Mouse (Mus musculus) forebrain, embryonic 12.5 days (tissue): ENCODE data around the gene Cdv3. TPM values are rescaled to one million over a fixed set of nuclear protein-coding genes. Genes with fewer than 3 reads are reported as not detected.

Experiments used
- ATAC-seq: fragments of 200-750 bp; cut with Nextera tagmentation; 2 replicates; pipeline ENCODE4 v1.8.0; 2017; ENCODE audit warnings: moderate TSS enrichment; ENCODE audit not compliant: low FRiP score
- H3K27ac ChIP-seq: fragments of 300-500 bp; sonication (generic); 2 replicates; pipeline ENCODE4 v1.5.1; 2016; ENCODE audit warnings: mild to moderate bottlenecking
- H3K27me3 ChIP-seq: fragments of 300-500 bp; sonication (generic); 2 replicates; pipeline ENCODE4 v1.6.1; 2016; ENCODE audit warnings: mild to moderate bottlenecking
- H3K36me3 ChIP-seq: fragments of 300-500 bp; sonication (generic); replicated peaks from 2 replicates; pipeline ENCODE4 v1.6.1; 2016; ENCODE audit warnings: mild to moderate bottlenecking
- H3K4me1 ChIP-seq: fragments of 300-500 bp; sonication (generic); 2 replicates; pipeline ENCODE4 v1.6.1; 2016
- H3K4me2 ChIP-seq: fragments of 300-500 bp; sonication (generic); 2 replicates; pipeline ENCODE4 v1.6.1; 2016; ENCODE audit warnings: mild to moderate bottlenecking, moderate library complexity
- H3K4me3 ChIP-seq: fragments of 300-500 bp; sonication (generic); replicated peaks from 2 replicates; pipeline ENCODE4 v1.5.1; 2016; ENCODE audit warnings: mild to moderate bottlenecking
- H3K9ac ChIP-seq: fragments of 300-500 bp; sonication (generic); 2 replicates; pipeline ENCODE4 v1.6.1; 2016; ENCODE audit warnings: mild to moderate bottlenecking
- H3K9me3 ChIP-seq: fragments of 300-500 bp; sonication (generic); 2 replicates; pipeline ENCODE4 v1.6.1; 2016
- WGBS: fragments of 180-500 bp; shearing (Covaris S2); methylation state at CpG from one replicate; pipeline ENCODE4 v1.1.7; 2016; 5-methylcytosine and 5-hydroxymethylcytosine counted together
- polyA plus RNA-seq: library from polyadenylated mRNA; unstranded; fragments of >200 nt; fragmentation: Nextera tagmentation; extraction: Ambion mirVana; gene quantifications from 2 replicates; pipeline ENCODE4 v1.2.1, GENCODE M21; 2016

Gene Cdv3
- polyA plus RNA-seq, 1 experiment from 2014 or later, result 122 TPM

DNA sequence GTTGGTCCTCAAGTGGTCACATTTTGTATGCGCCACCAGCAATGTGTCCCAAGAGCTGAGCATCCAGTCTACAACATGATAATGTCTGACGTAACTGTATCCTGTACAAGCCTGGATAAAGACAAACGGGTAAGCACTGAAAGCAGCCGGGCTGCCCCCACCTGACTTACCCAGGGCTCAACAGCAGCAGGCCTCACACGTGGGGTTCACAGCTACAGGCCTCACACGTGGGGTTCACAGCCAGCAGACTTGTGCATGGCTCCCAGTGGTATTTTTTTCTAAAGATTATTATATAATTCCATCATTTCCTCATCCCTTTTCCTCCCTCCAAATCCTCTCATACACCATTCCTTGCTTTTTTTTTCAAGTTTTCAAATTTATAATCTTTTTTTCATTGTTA, 55.8 kb downstream of the Cdv3 start:
- WGBS, result 92% methylated on average over 6 of the region's 6 CpGs
- no peaks in the 10 kb centered on the region for H3K9me3 ChIP-seq
- H3K27me3 ChIP-seq, result no peaks in the 10 kb centered on the region
- peaks cover 16% of the 10 kb centered on the region for H3K4me1 ChIP-seq
- H3K4me2 ChIP-seq, result no peak overlapping the region
- no peak overlapping the region for H3K9ac ChIP-seq
- peaks cover 59% of the 10 kb centered on the region for H3K36me3 ChIP-seq
- no peak for ATAC-seq
- no peak overlapping the region for H3K4me3 ChIP-seq
- no peak overlapping the region for H3K27ac ChIP-seq

DNA sequence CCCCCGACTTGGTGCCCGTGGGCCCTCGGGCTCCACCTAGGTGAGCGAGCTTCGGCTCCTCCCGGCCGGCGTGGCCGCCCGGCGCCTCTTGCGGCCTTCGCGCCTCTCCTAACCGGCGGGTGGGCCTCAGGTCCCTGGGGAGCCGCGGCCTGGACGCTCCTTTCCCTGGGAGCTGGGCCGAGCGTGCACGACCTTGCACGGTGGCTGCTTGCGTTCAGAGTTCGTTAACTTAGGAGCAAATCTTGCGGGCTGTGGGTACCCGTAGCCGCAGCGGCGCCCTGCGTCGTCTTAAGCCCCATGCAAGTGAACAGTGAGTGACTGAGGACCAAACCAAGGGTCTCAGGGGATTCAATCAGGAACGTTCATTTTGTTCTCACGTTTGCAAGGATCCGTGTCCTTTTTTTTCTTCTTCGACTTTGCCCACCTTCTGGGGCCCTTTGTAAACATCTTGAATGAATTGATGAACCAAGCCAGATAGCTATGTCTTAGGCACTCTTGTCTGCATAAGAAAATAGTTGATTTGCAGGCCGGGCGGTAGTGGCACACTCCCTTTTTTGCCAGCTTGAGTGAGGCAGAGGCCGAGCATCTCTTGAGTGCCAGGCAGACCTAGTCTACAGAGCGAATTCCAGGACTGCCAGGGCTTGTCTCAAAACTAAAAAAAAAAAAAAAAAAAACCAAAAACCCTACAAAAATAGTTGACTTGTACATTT, 60.2 kb downstream of the Cdv3 start:
- Histone ChIP-seq H3K4me2 (peak overlapping the region; percentile 79), H3K36me3 (peaks cover 24% of the 10 kb centered on the region), H3K27ac (peak overlapping the region; percentile 82), H3K4me1 (peaks cover 19% of the 10 kb centered on the region), H3K9me3 (no peaks in the 10 kb centered on the region), H3K27me3 (no peaks in the 10 kb centered on the region), H3K9ac (peak overlapping the region; percentile 88), H3K4me3 (peak overlapping the region; percentile 96)
- ATAC-seq, result peak; percentile 75; the same call in 1 of the 2 replicates
- WGBS, result under 1% methylated on average over 38 of the region's 40 CpGs

DNA sequence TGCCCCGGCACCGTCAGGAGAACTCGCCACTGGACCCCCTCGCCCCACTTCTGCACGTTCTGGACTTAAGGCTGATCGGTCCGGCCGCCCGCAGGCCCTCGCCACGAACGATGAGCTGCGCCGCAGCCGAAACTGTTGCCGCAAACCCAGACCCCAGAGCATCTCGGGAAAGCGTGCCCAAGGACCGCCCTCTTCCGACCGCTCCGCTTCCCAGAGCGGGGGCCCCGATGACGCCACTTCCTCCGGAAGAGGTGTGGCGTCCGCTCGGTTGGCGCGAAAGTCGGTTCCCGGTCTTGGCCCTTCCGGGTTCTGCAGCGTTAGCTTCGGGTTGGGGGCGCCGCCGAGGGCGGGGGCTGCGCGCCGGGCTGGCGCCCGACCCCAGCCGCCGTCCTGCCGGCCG, 60.7 kb downstream of the Cdv3 start, which contains the start of the genes 1300017J02Rik and Topbp1:
Gene 1300017J02Rik (minus strand): TSS at position 156 of the 400 bp plus-strand sequence.
Gene Topbp1 (plus strand): TSS at position 289 of the 400 bp plus-strand sequence.
- peak within 1 kb of the TSS; percentile 88 for H3K9ac ChIP-seq
- ATAC-seq, result peak; percentile 96
- peak within 1 kb of the TSS; percentile 79 for H3K4me2 ChIP-seq
- peak within 1 kb of the TSS; percentile 96 for H3K4me3 ChIP-seq
- no peaks in the 10 kb centered on the region for H3K27me3 ChIP-seq
- H3K36me3 ChIP-seq, result peaks cover 19% of the 10 kb centered on the region
- WGBS, result under 1% methylated on average over 49 of the region's 49 CpGs
- H3K4me1 ChIP-seq, result peaks cover 19% of the 10 kb centered on the region
- H3K9me3 ChIP-seq, result no peaks in the 10 kb centered on the region
- peak within 1 kb of the TSS; percentile 85 for H3K27ac ChIP-seq

Other genes with a start within 250 kb of the Cdv3 start
- gene Srprb, start 163.7 kb downstream of the Cdv3 start, polyA plus RNA-seq, result 50.3 and 50.9 TPM in 2 replicates
- gene Gm20425, start 135.5 kb downstream of the Cdv3 start, polyA plus RNA-seq, result 3.3 and 4.5 TPM in 2 replicates
- 12.9 and 13.2 TPM in 2 replicates for gene Trf, start 135.4 kb downstream of the Cdv3 start, polyA plus RNA-seq
- gene 1300017J02Rik, start 60.8 kb downstream of the Cdv3 start, polyA plus RNA-seq, result 1.9 and 3.3 TPM in 2 replicates
- 94.9 and 96.7 TPM in 2 replicates for gene Topbp1, start 60.6 kb downstream of the Cdv3 start, polyA plus RNA-seq
- 2.7 and 3.0 TPM in 2 replicates for gene Bfsp2, start 114.6 kb upstream of the Cdv3 start, polyA plus RNA-seq